Mouse (Mus musculus) adrenal gland, adult 8-10 months (tissue): Measurements from ENCODE around the gene Mum1. TPM values are rescaled to one million over a fixed set of nuclear protein-coding genes. Genes with fewer than 3 reads are reported as not detected.

Source experiments
- DNase-seq: peaks from one replicate; pipeline ENCODE4 v3.0.0; 2022
- microRNA-seq, 2 experiments: library from miRNA; unstranded; fragments of <30 nt; microRNA quantifications; one replicate each; pipeline ENCODE4 v1.2.0; 2022
- total RNA-seq, 4 experiments: library from RNA; stranded (reverse); gene quantifications; 2 replicates each; pipeline ENCODE4 v1.2.4; 2022

Mum1 gene
- total RNA-seq, 4 experiments from 2014 or later: 26.5 to 41.6 (median 32.9) TPM

- DNase-seq: no peak
Measured at GRCm38 (mm10) chr10:80271870-80272585, 45.8 kb downstream of the Mum1 start.

- no peak for DNase-seq
Measured at GRCm38 (mm10) chr10:80273847-80274246, 47.6 kb downstream of the Mum1 start.

- no peak for DNase-seq
Measured at GRCm38 (mm10) chr10:80276238-80276637, 50.0 kb downstream of the Mum1 start.

- no peak for DNase-seq
Measured at GRCm38 (mm10) chr10:80278390-80278789, 52.2 kb downstream of the Mum1 start.

- no peak for DNase-seq
Measured at GRCm38 (mm10) chr10:80279273-80279672, 53.0 kb downstream of the Mum1 start.

GRCm38 (mm10) chr10:80281304-80281703 is 55.1 kb downstream of the Mum1 start:
- peak; percentile 68 for DNase-seq

GRCm38 (mm10) chr10:80281921-80282371 is 55.7 kb downstream of the Mum1 start:
- peak; percentile 57 for DNase-seq

GRCm38 (mm10) chr10:80282481-80283441 is 56.5 kb downstream of the Mum1 start:
- DNase-seq: no peak

GRCm38 (mm10) chr10:80285222-80286070 is 59.2 kb downstream of the Mum1 start:
- DNase-seq: peak; percentile 66

GRCm38 (mm10) chr10:80288097-80288496 is 61.9 kb downstream of the Mum1 start:
- no peak for DNase-seq

- DNase-seq: no peak
Measured at GRCm38 (mm10) chr10:80288657-80289056, 62.4 kb downstream of the Mum1 start.

GRCm38 (mm10) chr10:80292251-80293146 is 66.3 kb downstream of the Mum1 start, which contains the start of gene Rps15:
Gene Rps15, plus strand, starts transcription at chr10:80292453.
- DNase-seq: peak; percentile 89

- DNase-seq: no peak
Measured at GRCm38 (mm10) chr10:80293325-80293724, 67.1 kb downstream of the Mum1 start.

Small RNA genes lying within 50 kb of the gene (microRNA-seq; reads per million reads assigned to microRNA genes)
- gene Mir6911: 0 to 0.84 reads per million in 2 experiments

Other genes with a start within 250 kb of the Mum1 start
- 100 to 1,000 TPM; 132 to 155 (median 141) TPM for gene Tmem259, start 242.1 kb upstream of the Mum1 start, total RNA-seq
- gene Cnn2, start 237.8 kb upstream of the Mum1 start, total RNA-seq: 10 to 100 TPM; 23.9 to 36.3 (median 30.0) TPM
- gene Abca7, start 229.9 kb upstream of the Mum1 start, total RNA-seq: 10 to 100 TPM; 21.6 to 35.5 (median 27.8) TPM
- gene Arhgap45, start 209.8 kb upstream of the Mum1 start, total RNA-seq: 10 to 100 TPM in 2 of 4 experiments, 1 to 10 TPM in 2; 6.4 to 10.6 (median 8.5) TPM
- gene Polr2e, start 186.6 kb upstream of the Mum1 start, total RNA-seq: 100 to 1,000 TPM in 1 of 4 experiments, 10 to 100 TPM in 3; 79.1 to 104 (median 94.4) TPM
- gene Gpx4, start 179.3 kb upstream of the Mum1 start, total RNA-seq: 100 to 1,000 TPM; 697 to 776 (median 769) TPM
- gene Sbno2, start 120.9 kb upstream of the Mum1 start, total RNA-seq: 10 to 100 TPM; 27.4 to 54.8 (median 45.1) TPM
- 100 to 1,000 TPM; 127 to 146 (median 143) TPM for gene Stk11, start 110.6 kb upstream of the Mum1 start, total RNA-seq
- gene Atp5d, start 87.8 kb upstream of the Mum1 start, total RNA-seq: 100 to 1,000 TPM; 380 to 452 (median 425) TPM
- 10 to 100 TPM; 58.4 to 92.4 (median 81.9) TPM for gene Cbarp, start 85.6 kb upstream of the Mum1 start, total RNA-seq
- 100 to 1,000 TPM in 1 of 4 experiments, 10 to 100 TPM in 3; 56.4 to 145 (median 90.1) TPM for gene Midn, start 78.2 kb upstream of the Mum1 start, total RNA-seq
- gene Cirbp, start 60.4 kb upstream of the Mum1 start, total RNA-seq: 100 to 1,000 TPM in 3 of 4 experiments, 10 to 100 TPM in 1; 44.2 to 234 (median 162) TPM
- 10 to 100 TPM; 18.1 to 22.1 (median 21.7) TPM for gene 1600002K03Rik, start 53.5 kb upstream of the Mum1 start, total RNA-seq
- gene Efna2, start 47.0 kb upstream of the Mum1 start, total RNA-seq: 1 to 10 TPM; 2.4 to 5.2 (median 3.3) TPM
- gene Ndufs7, start 22.7 kb downstream of the Mum1 start, total RNA-seq: 100 to 1,000 TPM; 192 to 257 (median 232) TPM
- gene Gamt, start 34.6 kb downstream of the Mum1 start, total RNA-seq: 100 to 1,000 TPM; 238 to 291 (median 243) TPM
- 100 to 1,000 TPM in 2 of 4 experiments, 10 to 100 TPM in 2; 72.3 to 125 (median 90.3) TPM for gene Dazap1, start 35.1 kb downstream of the Mum1 start, total RNA-seq
- 1,000 to 10,000 TPM; 1,106 to 1,181 (median 1,155) TPM for gene Rps15, start 66.0 kb downstream of the Mum1 start, total RNA-seq
- 1 to 10 TPM; 1.5 to 6.8 (median 4.3) TPM for gene Apc2, start 69.5 kb downstream of the Mum1 start, total RNA-seq
- 10 to 100 TPM; 34.7 to 40.0 (median 35.4) TPM for gene 2310011J03Rik, start 94.1 kb downstream of the Mum1 start, total RNA-seq
- gene Pcsk4, start 103.1 kb downstream of the Mum1 start, total RNA-seq: 1 to 10 TPM; 3.5 to 8.2 (median 5.8) TPM
- 1 to 10 TPM; 5.1 to 6.6 (median 5.9) TPM for gene Reep6, start 103.5 kb downstream of the Mum1 start, total RNA-seq
- 10 to 100 TPM in 2 of 4 experiments, 1 to 10 TPM in 2; 9.2 to 11.1 (median 10.3) TPM for gene Adamtsl5, start 122.0 kb downstream of the Mum1 start, total RNA-seq
- 1 to 10 TPM in 1 of 4 experiments, under 1 TPM in 3; 0.21 to 1.3 (median 0.41) TPM for gene Plk5, start 130.0 kb downstream of the Mum1 start, total RNA-seq
- 10 to 100 TPM; 17.4 to 21.6 (median 20.8) TPM for gene Mex3d, start 161.2 kb downstream of the Mum1 start, total RNA-seq
- gene Mbd3, start 173.1 kb downstream of the Mum1 start, total RNA-seq: 100 to 1,000 TPM; 147 to 161 (median 156) TPM
- gene Uqcr11, start 180.4 kb downstream of the Mum1 start, total RNA-seq: 100 to 1,000 TPM; 515 to 715 (median 604) TPM
- 10 to 100 TPM; 56.7 to 75.7 (median 66.8) TPM for gene Tcf3, start 207.2 kb downstream of the Mum1 start, total RNA-seq